Mouse (Mus musculus) ES-E14 (cell line): ENCODE measurements around the gene Gm11554. TPM values are rescaled to one million over a fixed set of nuclear protein-coding genes. Genes with fewer than 3 reads are reported as not detected.
"Not testable (repeated sequence)": the region's sequence is repeated elsewhere in the genome, so short reads cannot be mapped to it uniquely, and the experiment has no call there.

Source experiments
- DNase-seq: peaks from one replicate; pipeline ENCODE4 v3.0.0-alpha.2; 2013; ENCODE audit warnings: low read depth, low spot score
- H3K27ac ChIP-seq: 2 replicates; pipeline ENCODE4 v1.5.1; 2012; ENCODE audit warnings: low read depth, mild to moderate bottlenecking, low read length, moderate library complexity, mixed read lengths; ENCODE audit not compliant: poor library complexity, insufficient read depth, severe bottlenecking
- H3K36me3 ChIP-seq: 2 replicates; pipeline ENCODE4 v1.6.1; 2012; ENCODE audit warnings: mild to moderate bottlenecking, low read length, moderate library complexity, mixed read lengths; ENCODE audit not compliant: control insufficient read depth, poor library complexity, insufficient read depth, severe bottlenecking
- H3K4me1 ChIP-seq, 2 experiments: fragments of 150-350 bp in 1 of 2; sonication (generic) in 1 of 2; 2 replicates each; pipeline ENCODE4 v1.6.1; 2012; ENCODE audit warnings: low read length in 2 of 2, mild to moderate bottlenecking in 1 of 2, mixed read lengths in 1 of 2; ENCODE audit not compliant: control insufficient read depth in 2 of 2, insufficient read depth in 2 of 2, poor library complexity in 1 of 2
- H3K4me3 ChIP-seq, 2 experiments: fragments of 150-350 bp in 1 of 2; sonication (generic) in 1 of 2; 2 replicates each; pipeline ENCODE4 v1.5.1; 2012; ENCODE audit warnings: low read length in 2 of 2, low read depth in 1 of 2, mild to moderate bottlenecking in 1 of 2, mixed read lengths in 1 of 2; ENCODE audit not compliant: insufficient read depth in 1 of 2, poor library complexity in 1 of 2, severe bottlenecking in 1 of 2
- H3K9ac ChIP-seq: 2 replicates; pipeline ENCODE4 v1.6.1; 2012; ENCODE audit warnings: low read depth, mild to moderate bottlenecking, low read length, mixed read lengths; ENCODE audit not compliant: poor library complexity, insufficient read depth, severe bottlenecking
- H3K9me3 ChIP-seq: fragments of 150-350 bp; sonication (generic); 2 replicates; pipeline ENCODE4 v1.6.1; 2012; ENCODE audit warnings: low read depth, mild to moderate bottlenecking, low read length; ENCODE audit not compliant: control insufficient read depth, insufficient read depth
- CHD2 ChIP-seq: IDR thresholded peaks from 2 replicates; pipeline ENCODE4 v1.6.1; 2014; ENCODE audit warnings: mild to moderate bottlenecking, low read depth, low read length, inconsistent platforms
- HCFC1 ChIP-seq: IDR thresholded peaks from 2 replicates; pipeline ENCODE4 v1.6.1; 2012; ENCODE audit warnings: low read length, inconsistent platforms, borderline replicate concordance; ENCODE audit not compliant: insufficient read depth
- MAFK ChIP-seq: IDR thresholded peaks from 2 replicates; pipeline ENCODE4 v1.6.1; 2014; ENCODE audit warnings: mild to moderate bottlenecking, low read depth, low read length, inconsistent platforms; ENCODE audit not compliant: insufficient read depth
- ZC3H11A ChIP-seq: IDR thresholded peaks from 2 replicates; pipeline ENCODE4 v1.6.1; 2012; ENCODE audit warnings: low read depth, mild to moderate bottlenecking, inconsistent platforms, low read length, borderline replicate concordance
- ZNF384 ChIP-seq: IDR thresholded peaks from 2 replicates; pipeline ENCODE4 v1.6.1; 2012; ENCODE audit warnings: low read depth, low read length, inconsistent platforms
- in situ Hi-C, 2 experiments: fragments of 600-800 bp; cut with MboI; formaldehyde crosslinking; loops; one replicate each; pipeline ENCODE4 v1.15.1; 2025; ENCODE audit warnings: low sequenced_read_pairs in 2 of 2, inconsistent platforms in 1 of 2; ENCODE audit not compliant: unreplicated experiment in 2 of 2
- total RNA-seq: library from RNA; depleted of rRNA; stranded (reverse); fragments of 300-350 nt; gene quantifications from 2 replicates; pipeline ENCODE4 v1.2.3, GENCODE M21; 2012

The Gm11554 gene
- total RNA-seq, 1 experiment: not detected

DNA sequence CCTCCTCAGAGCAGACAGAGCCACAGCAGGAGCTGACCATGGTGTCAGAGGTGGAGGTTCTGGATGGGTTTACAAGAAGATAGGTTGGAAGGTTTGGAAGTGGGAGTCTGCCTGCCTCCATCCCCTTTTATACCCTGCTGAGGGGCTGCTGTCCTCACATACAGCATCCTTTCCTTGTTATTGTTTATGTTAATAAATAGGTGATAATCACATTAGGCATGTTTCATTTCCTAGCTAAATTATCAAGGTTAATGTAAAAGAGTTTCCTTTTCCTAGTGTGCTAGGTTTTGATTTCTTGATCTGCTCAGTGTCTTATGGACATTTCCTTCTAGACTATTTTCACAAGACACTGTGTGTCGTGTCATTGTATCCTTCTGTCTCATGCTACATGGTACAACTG lies 5.4 kb downstream of the Gm11554 start, which contains the start of gene Gm11569:
Gene Gm11569, minus strand, starts transcription at position 101 of the 400 bp plus-strand sequence.
- H3K9ac ChIP-seq, H3K4me1 ChIP-seq, H3K36me3 ChIP-seq, H3K27ac ChIP-seq, H3K9me3 ChIP-seq, in situ Hi-C loops, H3K4me3 ChIP-seq, DNase-seq: not testable (repeated sequence)

- Histone ChIP-seq H3K27ac (no peak within 1 kb of the TSS), H3K36me3 (no peaks in the 10 kb centered on the region), H3K4me1 (no peaks in the 10 kb centered on the region), H3K9me3 (no peaks in the 10 kb centered on the region), H3K9ac (no peak within 1 kb of the TSS), H3K4me3 (no peak within 1 kb of the TSS)
- DNase-seq: no peak
- TF ChIP-seq MAFK (no peak), HCFC1 (no peak), ZNF384 (no peak), ZC3H11A (no peak), CHD2 (no peak)
- in situ Hi-C loops: no loop called here
These were observed 10.9 kb downstream of the Gm11554 start, which contains the start of gene Gm11596 for GRCm38 (mm10) chr11:99793367-99793766. Gene Gm11596, minus strand, starts transcription at chr11:99793467.

DNA sequence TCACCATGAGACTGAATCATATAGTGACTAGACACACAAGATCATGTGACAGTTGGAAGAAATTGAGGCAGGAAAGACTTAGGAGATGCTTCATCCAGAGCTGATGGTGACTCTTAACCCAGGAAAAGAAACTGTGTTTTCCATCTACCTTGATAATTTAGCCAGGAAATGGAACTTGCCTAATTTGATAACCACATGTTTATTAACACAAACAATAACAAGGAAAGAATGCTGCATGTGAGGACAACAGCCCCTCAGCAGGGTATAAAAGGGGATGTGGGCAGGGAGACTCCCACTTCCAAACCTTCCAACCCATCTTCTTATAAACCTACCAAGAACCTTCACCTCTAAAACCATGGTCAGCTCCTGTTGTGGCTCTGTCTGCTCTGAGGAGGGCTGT lies 19.3 kb downstream of the Gm11554 start, which contains the start of gene Krtap4-9:
Gene Krtap4-9, plus strand, starts transcription at position 301 of the 400 bp plus-strand sequence.
- H3K9ac ChIP-seq, H3K27ac ChIP-seq, in situ Hi-C loops, DNase-seq, H3K4me3 ChIP-seq, H3K9me3 ChIP-seq, H3K4me1 ChIP-seq, H3K36me3 ChIP-seq: not testable (repeated sequence)

DNA sequence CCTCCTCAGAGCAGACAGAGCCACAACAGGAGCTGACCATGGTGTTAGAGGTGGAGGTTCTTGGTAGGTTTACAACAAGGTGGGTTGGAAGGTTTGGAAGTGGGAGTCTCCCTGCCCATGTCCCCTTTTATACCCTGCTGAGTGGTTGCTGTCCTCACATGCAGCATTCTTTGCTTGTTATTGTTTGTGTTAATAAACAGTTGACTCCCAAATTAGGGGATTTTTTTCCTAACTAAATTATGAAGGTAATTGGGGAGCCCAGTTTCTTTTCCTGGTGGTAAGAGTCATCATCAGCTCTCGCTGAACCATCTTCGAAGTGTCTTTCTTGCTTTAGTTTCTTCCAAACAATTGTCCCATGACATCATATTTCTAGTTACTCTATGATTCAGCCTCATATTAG lies 23.6 kb downstream of the Gm11554 start, which contains the start of gene Krtap4-8:
Gene Krtap4-8, minus strand, starts transcription at position 101 of the 400 bp plus-strand sequence.
- H3K4me1 ChIP-seq: no peaks in the 10 kb centered on the region
- TF ChIP-seq CHD2 (no peak), HCFC1 (no peak), ZC3H11A (no peak), ZNF384 (no peak), MAFK (no peak)
- no peak within 1 kb of the TSS for H3K4me3 ChIP-seq
- H3K36me3 ChIP-seq: no peaks in the 10 kb centered on the region
- H3K27ac ChIP-seq: no peak within 1 kb of the TSS
- no peak for DNase-seq
- no peak within 1 kb of the TSS for H3K9ac ChIP-seq
- no peaks in the 10 kb centered on the region for H3K9me3 ChIP-seq
- in situ Hi-C loops: no loop called here

GRCm38 (mm10) chr11:99778401-99778800 lies 25.8 kb downstream of the Gm11554 start:
- in situ Hi-C loops: no loop called here
- Histone ChIP-seq H3K9ac (no peak overlapping the region), H3K36me3 (no peaks in the 10 kb centered on the region), H3K4me3 (no peak overlapping the region), H3K27ac (no peak overlapping the region), H3K4me1 (no peaks in the 10 kb centered on the region), H3K9me3 (no peaks in the 10 kb centered on the region)
- TF ChIP-seq MAFK (no peak), HCFC1 (no peak), ZC3H11A (no peak), ZNF384 (no peak), CHD2 (no peak)
- DNase-seq: no peak

DNA sequence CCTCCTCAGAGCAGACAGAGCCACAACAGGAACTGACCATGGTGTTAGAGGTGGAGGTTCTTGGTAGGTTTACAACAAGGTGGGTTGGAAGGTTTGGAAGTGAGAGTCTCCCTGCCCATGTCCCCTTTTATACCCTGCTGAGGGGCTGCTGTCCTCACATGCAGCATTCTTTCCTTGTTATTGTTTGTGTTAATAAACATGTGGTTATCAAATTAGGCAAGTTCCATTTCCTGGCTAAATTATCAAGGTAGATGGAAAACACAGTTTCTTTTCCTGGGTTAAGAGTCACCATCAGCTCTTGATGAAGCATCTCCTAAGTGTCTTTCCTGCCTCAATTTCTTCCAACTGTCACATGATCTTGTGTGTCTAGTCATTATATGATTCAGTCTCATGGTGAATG lies 31.4 kb downstream of the Gm11554 start, which contains the start of gene Gm11595:
Gene Gm11595, minus strand, starts transcription at position 101 of the 400 bp plus-strand sequence.
- in situ Hi-C loops, H3K27ac ChIP-seq, H3K9me3 ChIP-seq, H3K4me1 ChIP-seq, H3K36me3 ChIP-seq, DNase-seq, H3K4me3 ChIP-seq, H3K9ac ChIP-seq: not testable (repeated sequence)
